Mouse (Mus musculus) lung, adult 2 months (tissue): Measurements from ENCODE around the gene Synj2. TPM values are rescaled to one million over a fixed set of nuclear protein-coding genes. Genes with fewer than 3 reads are reported as not detected.

Experiments
- DNase-seq: peaks from one replicate; pipeline ENCODE4 v3.0.0; 2022
- H3K4me1 ChIP-seq: fragments of 200-500 bp; 2 replicates; pipeline ENCODE4 v1.6.1; 2011; ENCODE audit warnings: low read length; ENCODE audit not compliant: control insufficient read depth, insufficient read depth
- H3K4me3 ChIP-seq: fragments of 200-500 bp; replicated peaks from 2 replicates; pipeline ENCODE3; 2011; ENCODE audit warnings: low read depth, mild to moderate bottlenecking, control low read depth, low read length; ENCODE audit errors: extremely low read depth
- CTCF ChIP-seq: fragments of 200-500 bp; IDR thresholded peaks from 2 replicates; pipeline ENCODE4 v1.5.1; 2011; ENCODE audit warnings: mild to moderate bottlenecking, low read length, control low read depth; ENCODE audit not compliant: insufficient read depth
- POLR2A ChIP-seq: fragments of 200-500 bp; IDR thresholded peaks from 2 replicates; pipeline ENCODE4 v1.6.1; 2011; ENCODE audit warnings: low read depth, mild to moderate bottlenecking, control low read depth, low read length, borderline replicate concordance; ENCODE audit errors: extremely low read depth
- WGBS: fragments of 180-500 bp; shearing (Covaris S2); methylation state at CpG from one replicate; pipeline ENCODE4 v1.1.7; 2018; 5-methylcytosine and 5-hydroxymethylcytosine counted together
- polyA plus RNA-seq: library from polyadenylated mRNA; depleted of rRNA; stranded (reverse); fragments of >200 nt; gene quantifications from 2 replicates; pipeline ENCODE4 v1.2.3, GENCODE M21; 2012

Gene Synj2
- polyA plus RNA-seq, 1 experiment, result 10.9 TPM

GRCm38 (mm10) chr17:5903630-5904301 is 37.3 kb upstream of the Synj2 start:
- H3K4me3 ChIP-seq, result no peak overlapping the region
- 59% methylated on average over 6 of the region's 6 CpGs for WGBS
- DNase-seq, result no peak
- TF ChIP-seq POLR2A, result no peak
- no peak for TF ChIP-seq CTCF
- no peaks in the 10 kb centered on the region for H3K4me1 ChIP-seq

- Histone ChIP-seq H3K4me1 (no peaks in the 10 kb centered on the region), H3K4me3 (no peak overlapping the region)
- no peak for TF ChIP-seq POLR2A
- no peak for TF ChIP-seq CTCF
- no peak for DNase-seq
- 93% methylated on average over 4 of the region's 4 CpGs for WGBS
These were observed 31.4 kb upstream of the Synj2 start for GRCm38 (mm10) chr17:5909681-5910080.

- Histone ChIP-seq H3K4me1 (no peaks in the 10 kb centered on the region), H3K4me3 (no peak overlapping the region)
- no peak for TF ChIP-seq CTCF
- TF ChIP-seq POLR2A, result no peak
- DNase-seq, result no peak
- 70% methylated on average over 12 of the region's 12 CpGs for WGBS
These were observed 29.5 kb upstream of the Synj2 start for GRCm38 (mm10) chr17:5911591-5911990.

- WGBS, result 75% methylated on average over 4 of the region's 4 CpGs
- Histone ChIP-seq H3K4me1 (no peaks in the 10 kb centered on the region), H3K4me3 (no peak overlapping the region)
- TF ChIP-seq POLR2A (no peak), CTCF (no peak)
- no peak for DNase-seq
These were observed 28.3 kb upstream of the Synj2 start for GRCm38 (mm10) chr17:5912797-5913196.

GRCm38 (mm10) chr17:5914217-5914616 is 26.9 kb upstream of the Synj2 start:
- DNase-seq, result no peak

GRCm38 (mm10) chr17:5921954-5922353 is 19.1 kb upstream of the Synj2 start:
- 96% methylated on average over 8 of the region's 8 CpGs for WGBS
- no peak for DNase-seq
- no peaks in the 10 kb centered on the region for H3K4me1 ChIP-seq
- TF ChIP-seq CTCF (no peak), POLR2A (no peak)
- H3K4me3 ChIP-seq, result no peak overlapping the region

More at GRCm38 (mm10) chr17:5914217-5914616, 26.9 kb upstream of the Synj2 start:
- WGBS, result 66% methylated on average over 5 of the region's 5 CpGs
- Histone ChIP-seq H3K4me3 (no peak overlapping the region), H3K4me1 (no peaks in the 10 kb centered on the region)
- no peak for TF ChIP-seq POLR2A
- TF ChIP-seq CTCF, result no peak

- DNase-seq, result no peak
- TF ChIP-seq POLR2A (no peak), CTCF (peak; percentile 59)
- Histone ChIP-seq H3K4me3 (no peak overlapping the region), H3K4me1 (no peaks in the 10 kb centered on the region)
- 76% methylated on average over 9 of the region's 9 CpGs for WGBS
These were observed 17.8 kb upstream of the Synj2 start for GRCm38 (mm10) chr17:5923281-5923680.

GRCm38 (mm10) chr17:5924238-5924637 is 16.8 kb upstream of the Synj2 start:
- DNase-seq, result no peak
- Histone ChIP-seq H3K4me3 (no peak overlapping the region), H3K4me1 (no peaks in the 10 kb centered on the region)
- TF ChIP-seq POLR2A (no peak), CTCF (no peak)
- 83% methylated on average over 8 of the region's 8 CpGs for WGBS

- Histone ChIP-seq H3K4me3 (no peak overlapping the region), H3K4me1 (no peaks in the 10 kb centered on the region)
- DNase-seq, result no peak
- TF ChIP-seq CTCF (no peak), POLR2A (no peak)
- 71% methylated on average over 7 of the region's 7 CpGs for WGBS
These were observed 14.4 kb upstream of the Synj2 start for GRCm38 (mm10) chr17:5926710-5927109.

GRCm38 (mm10) chr17:5929031-5929430 is 12.0 kb upstream of the Synj2 start:
- no peak overlapping the region for H3K4me3 ChIP-seq
- no peak for DNase-seq
- TF ChIP-seq CTCF, result no peak
- H3K4me1 ChIP-seq, result no peaks in the 10 kb centered on the region
- 70% methylated on average over 6 of the region's 6 CpGs for WGBS
